Mouse (Mus musculus) lung, postnatal 4 days (tissue): ENCODE measurements at regions not wholly inside any gene's neighbourhood (a gene's known extent, or its start where the extent isn't known, plus 50 kb on each side); places are given as distances from the start of the nearest gene placed in this dataset.
A peak's percentile ranks its signal among the peaks of the same experiment; 100 is the strongest.

Source experiments
- DNase-seq, 2 experiments: peaks; one replicate each; pipeline ENCODE4 v3.0.0; 2021

- DNase-seq = no peak
Measured at GRCm38 (mm10) chr19:24622776-24623175, 51.0 kb upstream of the Tmem252 start.

GRCm38 (mm10) chr19:24622309-24622708, 51.5 kb upstream of the Tmem252 start:
- no peak for DNase-seq

GRCm38 (mm10) chr19:24621610-24622220, 52.1 kb upstream of the Tmem252 start:
- DNase-seq = peak; percentile 63 to 80

GRCm38 (mm10) chr19:24615762-24616310, 58.0 kb upstream of the Tmem252 start:
- DNase-seq = no peak

GRCm38 (mm10) chr19:24607884-24608283, 52.2 kb upstream of the Pip5k1b start:
- DNase-seq = no peak

GRCm38 (mm10) chr19:24606390-24606976, 50.8 kb upstream of the Pip5k1b start:
- peak; percentile 35 to 51 for DNase-seq
